Mouse (Mus musculus) brain, adult 2 months (tissue): ENCODE data around the gene Cd109.

ENCODE experiments used
- DNase-seq: peaks from one replicate; pipeline ENCODE4 v3.0.0; 2011; ENCODE audit warnings: low read depth, low spot score

The Cd109 gene

GRCm38 (mm10) chr9:78641386-78641785 lies 26.0 kb downstream of the Cd109 start:
- no peak for DNase-seq

- peak; percentile 66 for DNase-seq
Observed at GRCm38 (mm10) chr9:78646008-78646777, 30.8 kb downstream of the Cd109 start.

GRCm38 (mm10) chr9:78648641-78649040 lies 33.3 kb downstream of the Cd109 start:
- DNase-seq: no peak

GRCm38 (mm10) chr9:78649398-78649797 lies 34.1 kb downstream of the Cd109 start:
- no peak for DNase-seq

- DNase-seq: peak; percentile 12
Observed at GRCm38 (mm10) chr9:78657564-78657963, 42.2 kb downstream of the Cd109 start.

- DNase-seq: no peak
Observed at GRCm38 (mm10) chr9:78671446-78671985, 56.2 kb downstream of the Cd109 start.

DNA sequence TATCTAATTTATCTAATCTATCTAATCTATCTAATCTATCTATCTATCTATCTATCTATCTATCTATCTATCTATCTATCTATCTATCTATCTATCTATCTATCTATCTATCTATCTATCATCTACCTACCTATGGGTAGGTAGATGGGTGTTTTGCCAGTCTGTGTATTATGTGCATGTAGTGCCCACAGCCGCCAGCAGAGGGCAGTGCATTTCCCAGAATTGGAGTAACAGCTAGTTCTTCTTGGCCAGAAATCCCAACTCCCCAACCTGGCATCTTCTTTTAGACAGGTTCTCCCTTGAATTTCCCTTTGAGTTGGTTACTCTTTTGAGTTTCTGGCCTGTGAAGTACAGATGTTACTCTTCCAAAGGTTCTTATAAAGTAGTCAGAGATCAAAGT lies 85.3 kb downstream of the Cd109 start:
- DNase-seq: peak; percentile 54

DNA sequence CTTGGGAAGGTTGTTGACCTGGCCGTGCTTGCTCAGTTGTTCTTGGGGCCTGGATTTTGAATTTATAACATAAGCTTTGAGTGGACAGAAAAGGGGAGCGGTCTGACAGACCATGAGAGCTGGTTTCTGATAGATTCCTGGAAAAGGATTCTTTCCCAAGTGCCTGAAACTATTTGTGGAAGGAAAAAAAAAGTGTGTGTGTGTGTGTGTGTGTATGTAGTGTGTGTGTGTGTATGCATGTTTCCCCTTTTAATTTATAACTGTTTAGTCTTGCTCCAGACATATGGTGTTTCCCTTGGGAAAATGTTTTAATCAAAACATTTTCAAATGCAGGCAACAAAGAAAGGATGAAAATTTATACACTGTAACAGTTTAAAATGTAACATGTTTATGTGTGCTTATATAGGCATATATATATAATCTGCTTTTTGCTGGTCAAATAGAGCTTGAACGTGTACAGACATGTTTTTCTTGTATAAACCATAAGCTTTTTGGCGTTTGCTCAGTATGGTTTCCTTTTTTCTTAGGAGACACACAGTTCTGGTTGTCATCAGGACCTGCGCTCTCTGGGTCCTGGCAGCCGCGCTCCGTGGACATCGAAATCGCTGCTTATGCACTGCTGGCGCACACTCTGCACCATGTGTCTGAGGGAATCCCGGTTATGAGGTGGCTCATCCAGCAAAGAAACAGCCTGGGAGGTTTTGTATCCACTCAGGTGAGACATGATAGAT lies 87.3 kb downstream of the Cd109 start:
- DNase-seq: no peak

DNA sequence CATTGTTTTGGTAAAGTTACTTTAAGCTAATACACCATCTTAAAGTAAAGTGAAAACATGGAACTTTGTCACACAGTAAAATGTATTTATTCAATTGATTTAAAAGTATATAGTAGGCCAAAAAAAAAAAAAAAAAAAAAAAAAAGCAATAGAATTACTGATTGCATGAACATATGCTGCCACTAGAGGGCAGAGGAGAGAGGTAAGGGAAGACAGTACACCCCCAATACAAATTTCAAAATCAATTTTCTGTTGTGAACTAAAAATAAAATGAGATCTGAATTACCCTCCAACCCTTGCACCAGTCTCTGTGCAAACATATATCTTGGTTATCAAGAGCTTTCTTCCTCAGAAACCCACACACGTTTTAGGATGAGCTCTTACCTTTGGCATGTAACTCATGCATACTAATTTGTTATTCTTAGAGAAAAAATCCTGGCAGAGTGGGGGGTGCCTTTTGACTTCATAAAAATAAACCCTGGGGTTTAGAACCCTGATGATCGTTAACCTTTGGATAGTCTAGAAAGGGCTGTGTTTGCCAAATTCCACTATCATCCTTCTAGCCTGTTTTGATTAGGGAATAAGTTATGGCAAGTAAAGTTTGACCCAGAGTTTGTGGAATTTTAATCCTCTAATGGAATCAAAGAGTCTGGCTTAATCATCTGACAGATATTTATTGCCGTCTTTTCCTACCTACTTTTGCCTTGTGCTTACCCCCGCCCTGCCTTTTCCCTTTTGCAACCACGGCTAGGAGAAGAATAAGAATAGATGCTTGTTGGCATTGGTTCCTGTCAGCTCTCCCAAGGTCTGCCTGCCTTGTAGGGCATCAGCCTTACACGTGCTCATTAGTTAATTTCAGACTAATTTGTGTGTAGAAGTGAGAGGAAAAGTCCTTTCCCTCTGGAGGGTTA lies 105.8 kb downstream of the Cd109 start:
- no peak for DNase-seq

DNA sequence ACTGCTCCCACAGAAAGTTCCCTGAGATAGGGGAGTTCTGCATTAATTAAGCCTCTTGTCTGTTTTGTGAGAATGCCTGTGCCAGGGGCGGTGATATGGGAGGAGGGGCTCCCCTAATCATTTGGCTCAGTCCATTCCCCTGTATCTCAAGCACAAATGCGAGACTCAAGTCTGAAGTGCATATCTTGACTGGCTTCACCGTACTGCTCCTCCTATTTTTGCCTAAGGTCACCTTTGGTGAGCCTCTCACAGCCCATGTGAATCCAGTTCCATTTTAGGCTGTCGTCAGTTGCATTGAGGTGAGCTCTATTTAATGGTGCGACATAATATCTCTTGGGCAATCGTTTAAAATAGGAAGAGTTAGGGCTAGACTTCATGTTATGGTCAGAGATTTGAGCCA lies 116.6 kb downstream of the Cd109 start:
- no peak for DNase-seq

GRCm38 (mm10) chr9:78735519-78735918 lies 120.2 kb downstream of the Cd109 start:
- no peak for DNase-seq

DNA sequence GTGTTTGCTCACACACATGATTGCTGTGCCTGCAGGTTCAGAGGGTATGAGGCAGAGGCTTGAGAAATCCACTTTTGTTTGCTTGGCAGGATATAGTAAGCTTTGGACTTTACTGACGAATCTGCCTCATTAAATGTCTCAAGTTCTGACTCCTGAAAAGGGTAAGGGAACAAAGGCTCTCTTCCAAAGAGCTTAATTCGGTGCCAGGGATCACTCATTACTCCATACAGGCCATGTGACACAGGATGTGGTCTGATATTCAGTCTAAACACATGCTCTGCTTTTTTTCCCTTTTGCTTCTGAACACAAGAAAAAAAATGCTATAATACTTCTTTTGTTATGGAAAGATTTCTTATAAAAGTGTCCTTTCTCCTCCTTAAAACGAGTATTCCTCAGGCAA lies 126.7 kb downstream of the Cd109 start:
- no peak for DNase-seq

DNA sequence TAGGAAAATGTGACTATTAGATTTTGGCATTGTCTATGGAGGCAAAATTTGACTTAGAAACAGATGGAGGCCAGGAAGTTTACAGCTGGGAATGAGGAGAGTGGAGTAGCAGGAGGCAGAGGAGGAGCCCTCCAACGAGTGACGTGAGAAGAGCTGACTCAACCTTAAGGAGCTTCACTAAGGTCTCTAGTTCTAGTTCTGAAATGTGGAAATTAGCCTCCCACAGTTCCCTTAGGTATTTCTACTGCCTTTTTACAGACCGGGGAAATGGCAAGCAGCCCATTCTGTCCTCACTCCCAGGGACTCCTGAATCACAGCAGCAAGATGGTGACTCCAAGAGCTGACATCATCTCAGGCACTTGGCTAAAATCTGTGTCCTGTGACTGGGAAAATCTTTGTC lies 134.9 kb downstream of the Cd109 start:
- DNase-seq: peak; percentile 52
